Mouse (Mus musculus) cerebellum, adult 2 months (tissue): ENCODE data around the gene Zfp449. TPM values are rescaled to one million over a fixed set of nuclear protein-coding genes. Genes with fewer than 3 reads are reported as not detected.
"Not testable (repeated sequence)": the region's sequence is repeated elsewhere in the genome, so short reads cannot be mapped to it uniquely, and the experiment has no call there.

Experiments used
- DNase-seq, 2 experiments: peaks; one replicate each; pipeline ENCODE4 v3.0.0; 2021
- H3K27ac ChIP-seq: fragments of 200-500 bp; 2 replicates; pipeline ENCODE4 v1.5.1; 2012; ENCODE audit warnings: low read length, control low read depth, inconsistent platforms; ENCODE audit not compliant: insufficient read depth
- H3K27me3 ChIP-seq: fragments of 200-500 bp; 2 replicates; pipeline ENCODE4 v1.6.1; 2012; ENCODE audit warnings: inconsistent platforms, mild to moderate bottlenecking, low read length, moderate library complexity; ENCODE audit not compliant: control insufficient read depth, insufficient read depth
- H3K4me1 ChIP-seq: fragments of 200-500 bp; 2 replicates; pipeline ENCODE4 v1.6.1; 2011; ENCODE audit warnings: low read length; ENCODE audit not compliant: control insufficient read depth, insufficient read depth
- H3K4me3 ChIP-seq: fragments of 200-500 bp; replicated peaks from 2 replicates; pipeline ENCODE3; 2011; ENCODE audit warnings: mild to moderate bottlenecking, low read depth, low read length, control low read depth; ENCODE audit not compliant: insufficient read depth
- CTCF ChIP-seq: fragments of 200-500 bp; IDR thresholded peaks from 2 replicates; pipeline ENCODE4 v1.5.1; 2011; ENCODE audit warnings: low read depth, mild to moderate bottlenecking, control low read depth, low read length, moderate library complexity, borderline replicate concordance; ENCODE audit not compliant: insufficient read depth
- POLR2A ChIP-seq: fragments of 200-500 bp; IDR thresholded peaks from 2 replicates; pipeline ENCODE4 v1.6.1; 2011; ENCODE audit warnings: low read length, control low read depth, borderline replicate concordance; ENCODE audit not compliant: insufficient read depth
- WGBS: fragments of 180-500 bp; shearing (Covaris S2); methylation state at CpG from one replicate; pipeline ENCODE4 v1.1.7; 2018; 5-methylcytosine and 5-hydroxymethylcytosine counted together
- polyA plus RNA-seq: library from polyadenylated mRNA; depleted of rRNA; stranded (reverse); fragments of >200 nt; gene quantifications from 2 replicates; pipeline ENCODE4 v1.2.3, GENCODE M21; 2012; rRNA removed

The Zfp449 gene
- polyA plus RNA-seq, 1 experiment, result 3.3 TPM

GRCm38 (mm10) chrX:56374431-56375128, 28.4 kb downstream of the Zfp449 start, which contains the start of gene Smim10l2a:
Gene Smim10l2a, plus strand, starts transcription at chrX:56374586.
- peak; percentile 78 to 79 for DNase-seq
- peak; percentile 32; the same call in 1 of the 2 replicates for TF ChIP-seq POLR2A
- H3K4me1 ChIP-seq, H3K27me3 ChIP-seq: not testable (repeated sequence)
- peak within 1 kb of the TSS; percentile 19; the same call in 1 of the 2 replicates for H3K27ac ChIP-seq
- WGBS, result 10% methylated on average over 41 of the region's 56 CpGs
- peak within 1 kb of the TSS; percentile 56 for H3K4me3 ChIP-seq

GRCm38 (mm10) chrX:56380852-56381251, 34.7 kb downstream of the Zfp449 start:
- 78% methylated on average over 2 of the region's 2 CpGs for WGBS
- H3K4me3 ChIP-seq, result no peak overlapping the region
- no peak overlapping the region for H3K27ac ChIP-seq
- TF ChIP-seq POLR2A, result no peak
- TF ChIP-seq CTCF, result no peak
- H3K27me3 ChIP-seq, result no peaks in the 10 kb centered on the region
- no peaks in the 10 kb centered on the region for H3K4me1 ChIP-seq
- DNase-seq, result no peak

- Histone ChIP-seq H3K4me1 (no peaks in the 10 kb centered on the region), H3K27me3 (no peaks in the 10 kb centered on the region), H3K4me3 (no peak overlapping the region), H3K27ac (no peak overlapping the region)
- TF ChIP-seq CTCF (no peak), POLR2A (no peak)
- no peak for DNase-seq
- 68% methylated on average over 2 of the region's 2 CpGs for WGBS
Observed at GRCm38 (mm10) chrX:56384142-56384541, 37.9 kb downstream of the Zfp449 start.

- no peak overlapping the region for H3K4me3 ChIP-seq
- TF ChIP-seq POLR2A (no peak), CTCF (no peak)
- H3K27ac ChIP-seq, result no peak overlapping the region
- 23% methylated on average over 2 of the region's 2 CpGs for WGBS
- no peaks in the 10 kb centered on the region for H3K27me3 ChIP-seq
- no peak for DNase-seq
- no peaks in the 10 kb centered on the region for H3K4me1 ChIP-seq
Observed at GRCm38 (mm10) chrX:56404646-56405045, 58.4 kb downstream of the Zfp449 start.

- TF ChIP-seq CTCF (no peak), POLR2A (no peak)
- DNase-seq, result no peak
- no peaks in the 10 kb centered on the region for H3K27me3 ChIP-seq
- no peaks in the 10 kb centered on the region for H3K4me1 ChIP-seq
- no peak overlapping the region for H3K27ac ChIP-seq
- WGBS, result 58% methylated on average over 1 of the region's 1 CpGs
- no peak overlapping the region for H3K4me3 ChIP-seq
Observed at GRCm38 (mm10) chrX:56405482-56405881, 59.3 kb downstream of the Zfp449 start.

GRCm38 (mm10) chrX:56406128-56406527, 59.9 kb downstream of the Zfp449 start:
- no peak overlapping the region for H3K4me3 ChIP-seq
- 73% methylated on average over 5 of the region's 5 CpGs for WGBS
- H3K4me1 ChIP-seq, result no peaks in the 10 kb centered on the region
- no peak for DNase-seq
- H3K27ac ChIP-seq, result no peak overlapping the region
- no peaks in the 10 kb centered on the region for H3K27me3 ChIP-seq
- no peak for TF ChIP-seq CTCF
- TF ChIP-seq POLR2A, result no peak

Other genes with a start within 250 kb of the Zfp449 start
- gene 3830403N18Rik, start 209.8 kb upstream of the Zfp449 start, polyA plus RNA-seq, result 0.13 TPM in 1 of 2 replicates, not detected in the other
- gene Gm773, start 133.5 kb upstream of the Zfp449 start, polyA plus RNA-seq, result not detected in 2 replicates
- 17.3 and 18.9 TPM in 2 replicates for gene Smim10l2a, start 28.2 kb downstream of the Zfp449 start, polyA plus RNA-seq
- not detected in 2 replicates for gene Gm2174, start 101.6 kb downstream of the Zfp449 start, polyA plus RNA-seq
- gene Ints6l, start 108.5 kb downstream of the Zfp449 start, polyA plus RNA-seq, result 74.6 and 75.3 TPM in 2 replicates
- not detected in 2 replicates for gene Gm10477, start 178.3 kb downstream of the Zfp449 start, polyA plus RNA-seq
- gene Gm648, start 203.2 kb downstream of the Zfp449 start, polyA plus RNA-seq, result not detected in 2 replicates